Mouse (Mus musculus) olfactory bulb, adult 2 months (tissue): ENCODE results near the gene Bcl9.

Experiments
- CTCF ChIP-seq: fragments of 200-500 bp; IDR thresholded peaks from 2 replicates; pipeline ENCODE4 v1.5.1; 2012; ENCODE audit warnings: low read depth, mild to moderate bottlenecking, low read length, moderate library complexity; ENCODE audit not compliant: insufficient read depth
- POLR2A ChIP-seq: fragments of 200-500 bp; IDR thresholded peaks from 2 replicates; pipeline ENCODE4 v1.6.1; 2012; ENCODE audit warnings: mild to moderate bottlenecking, low read depth, low read length, moderate library complexity; ENCODE audit not compliant: insufficient read depth

- TF ChIP-seq CTCF (no peak), POLR2A (no peak)
Observed at GRCm38 (mm10) chr3:97230631-97231404, 66.9 kb downstream of the Bcl9 start.
